Mouse (Mus musculus): Measurements from ENCODE around the gene Apol9a. TPM values are rescaled to one million over a fixed set of nuclear protein-coding genes. Genes with fewer than 3 reads are reported as not detected.
A peak's percentile ranks its signal among the peaks of the same experiment; 100 is the strongest.

Apol9a gene
- polyA plus RNA-seq, 1 experiment from 2014 or later, result 0.34 TPM

GRCm38 (mm10) chr15:77384340-77385030 is 26.4 kb downstream of the Apol9a start:
- no peaks in the 10 kb centered on the region for H3K36me3 ChIP-seq (replicated peaks; ENCODE audit: insufficient read depth, low read length)
- no peak overlapping the region for H3K4me2 ChIP-seq (ENCODE audit: low read depth, low read length)
- H3K4me3 ChIP-seq (ENCODE audit: low read depth, low read length), result no peak overlapping the region
- no peaks in the 10 kb centered on the region for H3K9me3 ChIP-seq (ENCODE audit: low read length)
- ATAC-seq (no peak), DNase-seq (no peak)
- TF ChIP-seq CTCF (IDR thresholded peaks at IDR 0.05; ENCODE audit: low read depth) (no peak), EP300 (IDR thresholded peaks at IDR 0.05; ENCODE audit: low read depth) (no peak)
- no peaks in the 10 kb centered on the region for H3K27me3 ChIP-seq (ENCODE audit: insufficient read depth, low read length)
- H3K27ac ChIP-seq (ENCODE audit: low read depth), result no peak overlapping the region
- H3K4me1 ChIP-seq (ENCODE audit: insufficient read depth), result peaks cover 5% of the 10 kb centered on the region; the same call in 1 of the 2 replicates
- WGBS (ENCODE audit: insufficient replicate concordance), result 82% methylated on average over 7 of the region's 7 CpGs
- no peak overlapping the region for H3K9ac ChIP-seq (replicated peaks)

GRCm38 (mm10) chr15:77382880-77383279 is 28.1 kb downstream of the Apol9a start:
- no peak overlapping the region for H3K4me2 ChIP-seq (ENCODE audit: low read depth, low read length)
- no peak overlapping the region for H3K4me3 ChIP-seq (ENCODE audit: low read depth, low read length)
- no peak for DNase-seq
- WGBS (ENCODE audit: insufficient replicate concordance), result 67% methylated on average over 1 of the region's 1 CpGs
- H3K4me1 ChIP-seq (ENCODE audit: insufficient read depth), result peaks cover 9% of the 10 kb centered on the region
- TF ChIP-seq CTCF (IDR thresholded peaks at IDR 0.05; ENCODE audit: low read depth) (no peak), EP300 (IDR thresholded peaks at IDR 0.05; ENCODE audit: low read depth) (no peak)
- H3K36me3 ChIP-seq (replicated peaks; ENCODE audit: insufficient read depth, low read length), result no peaks in the 10 kb centered on the region
- no peak overlapping the region for H3K9ac ChIP-seq (replicated peaks)
- no peaks in the 10 kb centered on the region for H3K27me3 ChIP-seq (ENCODE audit: insufficient read depth, low read length)
- peak overlapping the region; percentile 84 for H3K27ac ChIP-seq (ENCODE audit: low read depth)
- no peak for ATAC-seq
- no peaks in the 10 kb centered on the region for H3K9me3 ChIP-seq (ENCODE audit: low read length)

GRCm38 (mm10) chr15:77382271-77382850 is 28.6 kb downstream of the Apol9a start:
- no peaks in the 10 kb centered on the region for H3K9me3 ChIP-seq (ENCODE audit: low read length)

GRCm38 (mm10) chr15:77381481-77381880 is 29.5 kb downstream of the Apol9a start:
- 72% methylated on average over 6 of the region's 6 CpGs for WGBS (ENCODE audit: insufficient replicate concordance)
- H3K9ac ChIP-seq (replicated peaks), result no peak overlapping the region
- ATAC-seq (no peak), DNase-seq (no peak)
- no peak overlapping the region for H3K4me3 ChIP-seq (ENCODE audit: low read depth, low read length)
- H3K27ac ChIP-seq (ENCODE audit: low read depth), result peak overlapping the region; percentile 84; the same call in 1 of the 2 replicates
- H3K4me1 ChIP-seq (ENCODE audit: insufficient read depth), result peaks cover 10% of the 10 kb centered on the region
- no peaks in the 10 kb centered on the region for H3K27me3 ChIP-seq (ENCODE audit: insufficient read depth, low read length)
- no peaks in the 10 kb centered on the region for H3K36me3 ChIP-seq (replicated peaks; ENCODE audit: insufficient read depth, low read length)
- H3K4me2 ChIP-seq (ENCODE audit: low read depth, low read length), result no peak overlapping the region
- no peaks in the 10 kb centered on the region for H3K9me3 ChIP-seq (ENCODE audit: low read length)
- TF ChIP-seq CTCF (IDR thresholded peaks at IDR 0.05; ENCODE audit: low read depth) (no peak), EP300 (IDR thresholded peaks at IDR 0.05; ENCODE audit: low read depth) (no peak)

More at GRCm38 (mm10) chr15:77382271-77382850, 28.6 kb downstream of the Apol9a start:
- 53% methylated on average over 11 of the region's 11 CpGs for WGBS (ENCODE audit: insufficient replicate concordance)
- ATAC-seq, result peak; percentile 88
- Histone ChIP-seq H3K4me3 (ENCODE audit: low read depth, low read length) (no peak overlapping the region), H3K36me3 (replicated peaks; ENCODE audit: insufficient read depth, low read length) (no peaks in the 10 kb centered on the region), H3K4me2 (ENCODE audit: low read depth, low read length) (no peak overlapping the region), H3K9ac (replicated peaks) (no peak overlapping the region), H3K27me3 (ENCODE audit: insufficient read depth, low read length) (no peaks in the 10 kb centered on the region), H3K4me1 (ENCODE audit: insufficient read depth) (peaks cover 10% of the 10 kb centered on the region), H3K27ac (ENCODE audit: low read depth) (peak overlapping the region; percentile 84)
- no peak for TF ChIP-seq CTCF (IDR thresholded peaks at IDR 0.05; ENCODE audit: low read depth)
- TF ChIP-seq EP300 (IDR thresholded peaks at IDR 0.05; ENCODE audit: low read depth), result no peak
- peak; percentile 62 for DNase-seq

GRCm38 (mm10) chr15:77379921-77380320 is 31.0 kb downstream of the Apol9a start:
- Histone ChIP-seq H3K9ac (replicated peaks) (no peak overlapping the region), H3K27ac (ENCODE audit: low read depth) (no peak overlapping the region), H3K4me2 (ENCODE audit: low read depth, low read length) (no peak overlapping the region), H3K4me3 (ENCODE audit: low read depth, low read length) (no peak overlapping the region), H3K27me3 (ENCODE audit: insufficient read depth, low read length) (no peaks in the 10 kb centered on the region), H3K9me3 (ENCODE audit: low read length) (no peaks in the 10 kb centered on the region), H3K36me3 (replicated peaks; ENCODE audit: insufficient read depth, low read length) (no peaks in the 10 kb centered on the region), H3K4me1 (ENCODE audit: insufficient read depth) (peaks cover 10% of the 10 kb centered on the region)
- 52% methylated on average over 4 of the region's 4 CpGs for WGBS (ENCODE audit: insufficient replicate concordance)
- ATAC-seq (no peak), DNase-seq (no peak)
- TF ChIP-seq EP300 (IDR thresholded peaks at IDR 0.05; ENCODE audit: low read depth), result no peak
- TF ChIP-seq CTCF (IDR thresholded peaks at IDR 0.05; ENCODE audit: low read depth), result no peak

GRCm38 (mm10) chr15:77377419-77377818 is 33.5 kb downstream of the Apol9a start:
- TF ChIP-seq CTCF (IDR thresholded peaks at IDR 0.05; ENCODE audit: low read depth) (no peak), EP300 (IDR thresholded peaks at IDR 0.05; ENCODE audit: low read depth) (peak; percentile 40)
- DNase-seq (no peak), ATAC-seq (peak; percentile 85)
- H3K4me3 ChIP-seq (ENCODE audit: low read depth, low read length), result no peak overlapping the region
- no peaks in the 10 kb centered on the region for H3K36me3 ChIP-seq (replicated peaks; ENCODE audit: insufficient read depth, low read length)
- H3K4me1 ChIP-seq (ENCODE audit: insufficient read depth), result peaks cover 5% of the 10 kb centered on the region; the same call in 1 of the 2 replicates
- 0 out of 2 replicates have a peak overlapping the region, but pooled peaks have one; percentile 26 for H3K4me2 ChIP-seq (ENCODE audit: low read depth, low read length)
- H3K9ac ChIP-seq (replicated peaks), result no peak overlapping the region
- 61% methylated on average over 4 of the region's 4 CpGs for WGBS (ENCODE audit: insufficient replicate concordance)
- H3K27me3 ChIP-seq (ENCODE audit: insufficient read depth, low read length), result no peaks in the 10 kb centered on the region
- H3K9me3 ChIP-seq (ENCODE audit: low read length), result no peaks in the 10 kb centered on the region
- H3K27ac ChIP-seq (ENCODE audit: low read depth), result peak overlapping the region; percentile 95

All from liver, postnatal 0 days (tissue).